Mouse (Mus musculus): Measurements from ENCODE around the gene Rims1.

Gene Rims1

DNA sequence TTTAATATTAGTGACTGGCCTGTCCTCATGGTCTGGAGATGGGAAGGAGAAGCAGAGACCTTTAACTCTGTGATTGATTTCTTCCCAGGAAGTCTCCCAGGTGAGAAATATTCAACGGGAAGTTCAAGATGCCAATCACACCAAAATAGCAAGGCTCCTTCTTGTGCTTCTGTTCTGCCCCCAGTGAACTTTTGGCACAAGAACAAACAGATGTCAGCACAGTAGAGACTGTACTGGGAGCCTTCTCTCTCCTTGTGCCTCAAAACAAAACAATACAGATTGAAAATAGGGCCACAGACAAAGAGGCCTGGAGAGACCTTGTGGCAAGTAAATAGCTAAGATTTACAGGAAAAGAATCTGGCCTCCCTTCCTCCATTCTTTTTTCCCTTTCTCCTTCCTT, 110.7 kb downstream of the Rims1 start:
- no peak for DNase-seq (ENCODE audit: low read depth, low spot score)

GRCm38 (mm10) chr1:22694514-22694913, 111.3 kb downstream of the Rims1 start:
- no peak for DNase-seq (ENCODE audit: low read depth, low spot score)

GRCm38 (mm10) chr1:22683455-22683854, 122.3 kb downstream of the Rims1 start:
- no peak for DNase-seq (ENCODE audit: low read depth, low spot score)

DNA sequence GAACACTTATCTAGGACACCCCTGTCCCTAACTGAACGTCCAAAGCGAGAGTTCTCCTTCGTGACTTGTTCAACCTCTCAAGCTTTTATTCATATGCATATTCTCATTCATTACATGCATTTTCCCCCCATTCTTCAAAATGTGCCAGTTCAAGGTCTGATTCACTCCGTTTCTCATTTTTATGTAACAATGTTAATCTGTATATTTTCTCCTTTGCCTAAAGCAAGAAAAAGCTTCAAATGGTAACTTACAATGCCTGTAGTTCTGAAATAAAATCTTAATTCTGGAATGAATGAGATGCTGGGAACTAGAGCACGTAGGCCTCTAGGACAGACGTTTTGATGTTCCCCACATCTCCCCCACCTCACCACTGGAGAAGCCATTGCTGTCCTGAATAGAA, 141.6 kb downstream of the Rims1 start:
- no peak for DNase-seq (ENCODE audit: low read depth, low spot score)

- no peak for DNase-seq (ENCODE audit: low read depth, low spot score)
These were observed 144.0 kb downstream of the Rims1 start for GRCm38 (mm10) chr1:22661825-22662224.

DNA sequence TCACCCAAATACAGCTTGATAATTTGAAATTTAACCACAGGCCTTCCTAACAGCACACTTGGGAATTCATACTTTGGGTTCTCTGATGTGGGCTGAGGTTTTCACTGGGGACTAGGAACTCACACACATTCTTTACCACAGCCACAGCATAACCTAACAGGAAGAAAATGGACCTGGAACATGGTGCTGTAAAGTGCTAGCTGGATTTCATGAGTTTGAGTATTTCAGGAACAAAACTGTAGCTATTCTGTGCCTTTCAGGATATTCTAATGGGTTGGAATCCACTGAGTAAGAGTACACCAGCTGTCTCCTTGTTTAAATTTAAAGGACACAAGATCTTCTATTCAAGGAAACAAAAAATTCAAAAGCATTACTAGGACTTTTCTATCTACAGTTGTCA, 149.8 kb downstream of the Rims1 start:
- no peak for DNase-seq (ENCODE audit: low read depth, low spot score)

DNA sequence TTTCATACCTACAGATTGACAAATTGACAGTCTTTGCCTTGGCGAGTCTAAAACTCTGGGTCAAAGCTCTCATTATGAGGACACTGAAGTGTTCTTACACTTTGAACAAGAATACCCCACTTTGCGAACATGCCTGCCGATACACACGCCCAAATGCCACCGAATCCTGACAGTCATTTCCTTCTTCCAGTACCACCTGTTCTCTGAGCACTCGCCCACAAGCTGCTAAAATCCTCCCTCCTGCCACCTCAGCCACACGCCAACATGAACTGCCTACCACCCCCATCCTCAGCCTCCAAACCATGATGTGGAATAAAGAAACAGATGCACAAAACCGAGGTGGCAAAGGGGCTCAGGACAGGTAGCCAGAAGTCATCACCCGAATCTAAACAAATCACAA, 150.9 kb downstream of the Rims1 start:
- no peak for DNase-seq (ENCODE audit: low read depth, low spot score)

DNA sequence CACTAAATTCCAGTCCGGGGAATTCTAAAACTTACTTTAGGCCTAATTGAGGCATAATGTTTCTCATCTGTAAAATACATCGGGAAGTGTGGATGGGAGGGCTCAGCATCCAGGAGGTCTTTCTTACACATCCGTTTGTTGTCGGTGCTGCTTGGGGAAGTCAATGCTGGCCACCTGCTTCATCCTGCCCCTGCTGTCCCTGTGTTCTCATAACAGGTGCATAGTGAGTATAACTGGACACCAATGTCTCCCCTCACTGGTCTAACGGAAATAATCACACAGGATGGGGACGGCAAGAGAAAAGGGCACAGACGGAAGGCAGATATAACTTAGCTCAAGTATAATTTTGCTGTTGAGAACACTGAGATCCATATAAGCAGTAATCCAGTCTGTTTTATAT, 155.2 kb downstream of the Rims1 start:
- DNase-seq (ENCODE audit: low read depth, low spot score) = no peak

DNA sequence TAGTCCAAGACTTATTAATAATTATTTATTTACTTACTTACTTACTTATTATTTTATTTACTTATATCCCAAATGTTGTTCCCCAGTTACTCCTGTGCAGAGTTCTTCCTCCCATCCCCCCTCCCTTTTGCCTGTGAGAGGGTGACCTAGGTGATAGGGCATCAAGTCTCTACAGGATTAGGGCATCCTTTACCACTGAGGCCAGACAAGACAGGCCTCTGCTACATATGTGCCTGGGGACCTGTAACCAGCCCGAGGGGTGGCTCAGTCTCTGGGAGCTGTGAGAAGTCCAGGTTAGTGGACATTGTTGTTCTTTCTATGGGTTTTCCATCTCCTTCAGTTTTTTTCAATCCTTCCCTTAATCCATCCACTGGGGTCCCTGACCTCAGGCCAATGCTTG, 156.4 kb downstream of the Rims1 start:
- DNase-seq (ENCODE audit: low read depth, low spot score) = no peak

DNA sequence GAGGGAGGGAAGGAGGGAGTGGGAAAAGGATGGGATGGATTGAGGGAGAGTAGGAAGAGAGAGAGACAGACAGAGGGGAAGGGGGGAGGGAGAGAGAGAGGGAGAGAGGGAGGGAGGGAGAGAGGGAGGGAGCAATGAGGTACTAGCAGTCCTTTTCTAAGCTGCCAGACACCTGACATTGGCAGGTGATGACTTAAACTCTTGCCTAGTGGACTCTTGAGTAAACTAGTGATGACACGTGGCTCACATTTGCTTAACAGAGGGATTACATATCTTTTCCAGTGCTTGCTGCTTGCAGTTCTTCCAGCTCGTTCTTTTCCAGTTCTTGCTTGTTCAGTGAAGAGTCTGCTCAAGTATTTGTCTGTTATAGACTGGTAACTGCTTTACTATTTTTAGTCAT, 160.5 kb downstream of the Rims1 start:
- DNase-seq (ENCODE audit: low read depth, low spot score) = no peak

GRCm38 (mm10) chr1:22640568-22640967, 165.2 kb downstream of the Rims1 start:
- no peak for DNase-seq (ENCODE audit: low read depth, low spot score)

DNA sequence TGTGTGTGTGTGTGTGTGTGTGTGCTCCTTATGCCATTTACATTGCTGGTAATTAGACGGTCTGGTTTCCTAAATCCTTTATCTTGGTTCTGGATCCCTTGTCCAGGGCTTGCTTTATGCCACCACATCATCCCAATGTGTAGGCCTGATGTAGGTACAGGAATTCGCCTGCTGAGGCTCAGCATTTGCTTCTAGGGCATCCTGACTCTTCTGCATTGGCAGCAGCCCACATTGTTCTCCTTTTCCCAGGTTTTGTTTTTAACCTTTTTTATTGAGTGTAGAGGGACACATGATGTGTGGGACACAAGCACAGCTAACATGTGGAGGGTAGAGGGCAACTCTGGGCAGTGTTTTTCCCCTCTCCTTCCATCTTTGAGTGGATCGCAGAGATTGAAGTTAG, 166.1 kb downstream of the Rims1 start:
- no peak for DNase-seq (ENCODE audit: low read depth, low spot score)

GRCm38 (mm10) chr1:22633871-22634270, 171.9 kb downstream of the Rims1 start:
- DNase-seq (ENCODE audit: low read depth, low spot score) = no peak

DNA sequence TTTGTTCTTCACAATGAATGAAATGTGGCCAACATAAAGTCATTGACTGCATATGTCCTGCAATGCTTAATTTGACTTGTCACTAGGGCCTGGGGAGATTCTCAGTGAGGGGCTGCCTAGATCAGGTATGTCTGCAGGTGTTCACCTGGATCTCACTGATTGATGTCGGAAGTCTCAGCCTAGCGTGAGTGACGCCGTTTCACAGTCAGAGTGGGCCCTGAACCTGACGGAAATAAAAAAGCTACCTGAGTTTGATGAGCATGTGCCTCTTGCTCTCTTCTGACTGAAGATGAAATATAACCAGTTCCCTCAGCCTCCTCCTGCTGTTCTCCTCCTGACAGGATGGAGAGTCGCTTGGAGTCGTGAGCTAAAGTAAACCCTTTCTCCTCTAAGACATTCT, 173.2 kb downstream of the Rims1 start:
- no peak for DNase-seq (ENCODE audit: low read depth, low spot score)

DNA sequence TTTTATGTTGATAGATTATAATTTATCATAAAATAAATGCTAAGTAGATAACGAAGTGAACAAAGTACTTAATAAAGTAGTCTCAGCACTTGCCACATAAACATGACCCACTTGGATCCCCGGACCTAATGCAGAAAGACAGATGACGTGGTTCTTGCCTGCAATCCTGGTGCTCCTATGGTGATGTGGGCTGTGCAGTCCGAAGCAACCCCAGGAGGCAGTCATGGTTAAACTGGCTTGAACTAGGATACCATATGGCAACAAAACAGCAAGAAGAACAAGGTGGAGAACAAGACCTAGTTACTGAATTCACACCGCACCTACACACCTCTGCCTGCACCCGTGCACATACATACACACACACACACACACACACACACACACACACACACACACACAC, 173.8 kb downstream of the Rims1 start:
- DNase-seq (ENCODE audit: low read depth, low spot score) = no peak

DNA sequence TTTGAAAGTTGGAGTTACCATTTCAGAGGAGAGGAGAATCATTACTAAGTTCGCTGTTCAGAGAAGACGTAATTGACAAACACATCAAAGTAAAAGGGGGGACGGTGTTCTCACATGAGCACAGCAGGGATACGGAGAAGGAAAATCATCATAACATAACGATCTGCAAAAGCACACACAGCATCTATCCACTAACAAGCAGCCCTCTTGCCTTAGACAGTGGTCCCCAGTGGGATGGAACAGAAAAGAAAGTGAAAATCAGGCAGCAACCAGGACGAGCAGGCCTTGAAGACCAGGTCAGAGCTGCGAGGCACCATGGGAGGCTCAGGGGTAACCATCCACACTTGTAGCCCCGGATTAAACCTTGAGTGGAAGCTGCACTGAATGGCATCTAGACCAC, 176.8 kb downstream of the Rims1 start:
- DNase-seq (ENCODE audit: low read depth, low spot score) = no peak

DNA sequence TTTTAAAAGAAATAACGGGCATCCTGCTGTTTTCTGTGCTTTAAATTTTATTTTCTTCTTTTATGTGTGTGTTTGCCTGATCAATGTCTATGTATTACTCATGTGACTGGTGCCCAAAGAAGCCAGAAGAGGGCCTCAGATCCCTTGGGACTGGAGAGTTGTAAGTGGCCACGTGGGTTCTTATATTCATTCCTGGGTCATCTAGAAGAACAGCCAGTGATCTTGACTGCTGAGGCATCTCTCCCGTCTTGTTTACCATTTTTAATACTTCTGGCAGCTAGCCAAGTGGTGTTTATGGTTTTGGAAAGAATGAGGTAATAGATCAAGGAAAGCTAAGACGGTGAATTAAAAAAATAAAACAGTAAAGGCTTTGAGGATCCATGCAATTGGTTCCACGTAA, 178.8 kb downstream of the Rims1 start:
- no peak for DNase-seq (ENCODE audit: low read depth, low spot score)

DNA sequence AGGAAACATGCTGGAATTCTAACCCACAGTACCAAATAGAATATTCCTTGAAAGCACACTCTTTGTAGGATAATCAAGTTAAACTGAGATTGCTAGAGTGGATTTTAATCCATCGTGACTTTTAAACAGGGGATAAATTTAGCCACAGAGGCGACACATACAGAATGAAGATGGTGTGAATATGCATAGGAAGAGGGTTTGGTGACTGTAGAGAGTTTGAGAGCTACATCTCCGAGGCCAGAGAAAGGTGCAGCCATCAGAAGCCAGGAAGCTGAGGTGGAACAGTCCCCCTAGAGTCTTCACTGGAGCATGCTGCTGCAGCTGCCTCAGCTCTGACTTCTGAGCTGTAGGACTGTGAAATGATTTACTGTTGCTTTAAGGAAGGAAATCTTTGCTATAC, 179.5 kb downstream of the Rims1 start:
- no peak for DNase-seq (ENCODE audit: low read depth, low spot score)

DNA sequence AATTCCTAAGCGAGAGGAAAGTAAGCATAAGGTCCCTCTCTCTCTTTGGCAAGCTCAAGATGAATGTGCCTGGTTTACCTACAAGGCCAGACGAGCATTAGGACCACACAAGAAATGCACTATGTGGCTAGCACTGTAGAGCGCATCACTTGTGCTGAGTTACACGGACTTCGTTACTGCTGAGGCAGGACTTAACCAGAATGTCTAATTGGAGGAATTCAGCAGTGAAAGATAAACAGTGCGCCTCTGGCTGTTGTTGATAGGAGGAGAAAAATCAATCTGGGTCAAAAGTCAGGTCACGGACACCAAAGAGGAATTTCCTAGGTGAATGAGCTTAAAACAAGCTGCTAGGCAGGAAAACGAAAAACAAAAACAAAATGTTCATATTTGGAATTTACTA, 185.0 kb downstream of the Rims1 start:
- DNase-seq (ENCODE audit: low read depth, low spot score) = no peak

DNA sequence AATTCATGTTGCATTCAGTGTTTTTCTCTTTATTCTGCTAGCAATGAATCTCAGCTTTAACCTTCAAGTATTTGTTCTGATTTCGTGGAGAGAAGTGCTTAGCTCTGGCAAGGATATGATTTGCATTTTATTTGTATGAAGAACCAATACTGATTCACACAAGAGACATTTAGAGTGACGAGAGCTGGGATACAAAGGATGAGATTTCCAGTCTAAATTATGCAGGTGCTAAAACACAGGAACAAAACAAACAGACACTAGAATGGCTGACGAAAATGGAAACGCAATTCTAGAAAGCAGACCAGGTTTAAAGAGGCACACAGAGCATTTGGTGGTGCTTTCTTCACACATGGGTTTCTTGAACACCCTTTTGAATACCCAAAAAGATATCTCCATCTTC, 190.2 kb downstream of the Rims1 start:
- DNase-seq (ENCODE audit: low read depth, low spot score) = no peak

DNA sequence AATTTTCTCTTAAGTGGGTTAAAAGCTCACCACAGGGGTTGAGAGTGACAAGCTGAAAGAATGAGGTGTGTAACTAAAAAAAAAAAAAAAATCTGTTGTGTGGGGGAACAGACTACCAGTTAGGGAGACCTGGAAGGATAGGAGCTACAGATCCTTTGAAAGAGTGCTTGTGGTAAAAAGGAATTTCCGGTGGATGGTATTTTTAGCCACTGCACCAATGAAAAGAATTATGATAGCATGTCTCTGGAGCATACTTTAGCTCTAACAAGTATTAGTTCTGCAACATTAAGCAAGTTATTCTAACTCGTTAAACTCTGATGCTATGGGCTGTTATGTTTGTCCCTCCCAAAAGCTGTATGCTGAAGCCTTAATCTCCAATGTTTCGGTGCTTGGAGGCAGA, 192.2 kb downstream of the Rims1 start:
- DNase-seq (ENCODE audit: low read depth, low spot score) = no peak

- no peak for DNase-seq (ENCODE audit: low read depth, low spot score)
These were observed 201.3 kb downstream of the Rims1 start for GRCm38 (mm10) chr1:22604329-22605044.

- no peak for DNase-seq (ENCODE audit: low read depth, low spot score)
These were observed 209.6 kb downstream of the Rims1 start for GRCm38 (mm10) chr1:22596197-22596596.

DNA sequence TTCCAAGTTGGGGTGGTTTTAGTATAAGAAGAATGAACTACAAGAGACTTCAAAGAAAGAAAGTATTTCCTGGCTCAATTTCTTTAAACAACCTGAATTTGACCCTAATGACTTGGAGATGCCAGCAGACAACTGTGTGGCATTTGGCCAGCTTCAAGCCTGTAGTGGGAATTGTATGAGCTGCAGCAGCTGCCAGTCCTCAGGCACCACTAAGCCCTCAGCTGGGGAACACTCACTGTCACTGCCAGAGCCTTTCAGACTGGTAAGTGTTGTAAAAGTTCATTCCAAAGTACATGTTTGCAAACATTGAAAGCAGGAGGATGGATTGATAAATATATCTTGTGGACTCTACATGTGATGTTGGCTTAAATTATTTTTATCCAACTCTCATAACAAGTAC, 211.0 kb downstream of the Rims1 start:
- DNase-seq (ENCODE audit: low read depth, low spot score) = no peak
